Mouse (Mus musculus) E14TG2a.4 (cell line): ENCODE results near the gene Dmgdh.

Experiments
- H3K27me3 ChIP-seq: 2 replicates; pipeline ENCODE4 v1.6.1; 2014; ENCODE audit warnings: low read length, control low read depth; ENCODE audit not compliant: insufficient read depth
- H3K36me3 ChIP-seq: 2 replicates; pipeline ENCODE4 v1.6.1; 2014; ENCODE audit warnings: low read length, control low read depth; ENCODE audit not compliant: insufficient read depth
- H3K4me1 ChIP-seq: replicated peaks from 2 replicates; pipeline ENCODE4 v1.6.1; 2014; ENCODE audit warnings: low read depth, low read length, control low read depth
- H3K4me3 ChIP-seq: replicated peaks from 2 replicates; pipeline ENCODE4 v1.5.1; 2014; ENCODE audit warnings: mild to moderate bottlenecking, low read length
- H3K9me3 ChIP-seq: 2 replicates; pipeline ENCODE4 v1.6.1; 2014; ENCODE audit warnings: low read length, control low read depth
- CTCF ChIP-seq: conservative IDR thresholded peaks from 2 replicates; pipeline ENCODE4 v1.5.1; 2014; ENCODE audit warnings: low read length
- NANOG ChIP-seq: IDR thresholded peaks from 2 replicates; pipeline ENCODE4 v1.6.1; 2014; ENCODE audit warnings: borderline replicate concordance, low read length, mixed read lengths
- POU5F1 ChIP-seq: IDR thresholded peaks from 2 replicates; pipeline ENCODE4 v1.6.1; 2014; ENCODE audit warnings: low read length, borderline replicate concordance

Gene Dmgdh

GRCm38 (mm10) chr13:93718948-93719347 lies 44.7 kb downstream of the Dmgdh start:
- H3K4me1 ChIP-seq: no peaks in the 10 kb centered on the region
- no peaks in the 10 kb centered on the region for H3K36me3 ChIP-seq
- no peak for TF ChIP-seq POU5F1
- peak; percentile 83 for TF ChIP-seq CTCF
- H3K27me3 ChIP-seq: no peaks in the 10 kb centered on the region
- H3K4me3 ChIP-seq: no peak overlapping the region
- peaks cover 7% of the 10 kb centered on the region for H3K9me3 ChIP-seq

GRCm38 (mm10) chr13:93721916-93722315 lies 47.7 kb downstream of the Dmgdh start:
- no peaks in the 10 kb centered on the region for H3K36me3 ChIP-seq
- peaks cover 12% of the 10 kb centered on the region; the same call in 1 of the 2 replicates for H3K27me3 ChIP-seq
- no peaks in the 10 kb centered on the region for H3K4me1 ChIP-seq
- peaks cover 6% of the 10 kb centered on the region for H3K9me3 ChIP-seq
- H3K4me3 ChIP-seq: no peak overlapping the region
- TF ChIP-seq POU5F1 (no peak), CTCF (no peak), NANOG (no peak)

- H3K9me3 ChIP-seq: no peaks in the 10 kb centered on the region
- H3K27me3 ChIP-seq: peaks cover 21% of the 10 kb centered on the region
These were observed 49.2 kb downstream of the Dmgdh start for GRCm38 (mm10) chr13:93723455-93723854.

GRCm38 (mm10) chr13:93724206-93724605 lies 50.0 kb downstream of the Dmgdh start:
- Histone ChIP-seq H3K27me3 (peaks cover 22% of the 10 kb centered on the region), H3K4me3 (no peak overlapping the region), H3K4me1 (peaks cover 7% of the 10 kb centered on the region), H3K9me3 (no peaks in the 10 kb centered on the region), H3K36me3 (no peaks in the 10 kb centered on the region)
- TF ChIP-seq CTCF: peak; percentile 63
- no peak for TF ChIP-seq NANOG

More at GRCm38 (mm10) chr13:93723455-93723854, 49.2 kb downstream of the Dmgdh start:
- Histone ChIP-seq H3K4me3 (no peak overlapping the region), H3K36me3 (no peaks in the 10 kb centered on the region), H3K4me1 (peaks cover 7% of the 10 kb centered on the region)
- TF ChIP-seq NANOG: no peak
- TF ChIP-seq CTCF: no peak
- no peak for TF ChIP-seq POU5F1

- TF ChIP-seq POU5F1: no peak
- no peak for TF ChIP-seq CTCF
- no peak for TF ChIP-seq NANOG
- Histone ChIP-seq H3K4me3 (no peak overlapping the region), H3K4me1 (no peaks in the 10 kb centered on the region), H3K27me3 (0 out of 2 replicates have a peak, but pooled peaks cover 2% of the 10 kb centered on the region), H3K36me3 (no peaks in the 10 kb centered on the region), H3K9me3 (no peaks in the 10 kb centered on the region)
These were observed 61.0 kb downstream of the Dmgdh start for GRCm38 (mm10) chr13:93735131-93735636.

- H3K9me3 ChIP-seq: peaks cover 4% of the 10 kb centered on the region
- H3K4me3 ChIP-seq: no peak overlapping the region
- no peaks in the 10 kb centered on the region for H3K4me1 ChIP-seq
- TF ChIP-seq NANOG (no peak), POU5F1 (no peak), CTCF (no peak)
- H3K36me3 ChIP-seq: no peaks in the 10 kb centered on the region
- 0 out of 2 replicates have a peak, but pooled peaks cover 2% of the 10 kb centered on the region for H3K27me3 ChIP-seq
These were observed 69.9 kb downstream of the Dmgdh start for GRCm38 (mm10) chr13:93744118-93744517.

- no peak overlapping the region for H3K4me3 ChIP-seq
- no peaks in the 10 kb centered on the region for H3K9me3 ChIP-seq
- H3K4me1 ChIP-seq: no peaks in the 10 kb centered on the region
- no peak for TF ChIP-seq NANOG
- TF ChIP-seq POU5F1: no peak
- no peak for TF ChIP-seq CTCF
- H3K36me3 ChIP-seq: no peaks in the 10 kb centered on the region
- H3K27me3 ChIP-seq: peaks cover 3% of the 10 kb centered on the region; the same call in 1 of the 2 replicates
These were observed 78.6 kb downstream of the Dmgdh start for GRCm38 (mm10) chr13:93752597-93753400.

GRCm38 (mm10) chr13:93755084-93755483 lies 80.9 kb downstream of the Dmgdh start:
- TF ChIP-seq POU5F1: no peak
- no peak for TF ChIP-seq CTCF
- TF ChIP-seq NANOG: no peak
- H3K4me1 ChIP-seq: no peaks in the 10 kb centered on the region
- H3K27me3 ChIP-seq: peaks cover 7% of the 10 kb centered on the region; the same call in 1 of the 2 replicates
- no peaks in the 10 kb centered on the region for H3K36me3 ChIP-seq
- H3K4me3 ChIP-seq: no peak overlapping the region
- H3K9me3 ChIP-seq: no peaks in the 10 kb centered on the region
